Mouse (Mus musculus): ENCODE measurements around the gene Cdk5r2.

The Cdk5r2 gene

DNA sequence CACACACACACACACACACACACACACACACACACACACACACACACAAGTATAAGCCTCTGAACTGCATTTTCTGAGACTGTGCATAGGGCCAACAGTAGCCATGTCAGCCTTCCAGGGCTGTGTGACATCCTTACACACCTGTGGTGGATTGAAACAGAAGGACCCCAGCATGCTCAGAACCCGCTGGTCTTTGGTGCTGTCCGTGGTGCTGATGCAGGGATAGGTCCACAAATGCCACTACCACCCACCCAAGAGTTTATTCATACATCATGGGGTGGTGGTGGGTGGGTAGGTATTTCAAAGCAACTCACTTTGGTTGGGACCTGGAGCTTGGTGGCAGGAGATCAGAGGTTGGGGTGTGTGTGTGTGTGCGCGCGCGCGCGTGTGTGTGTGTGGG, 36.8 kb downstream of the Cdk5r2 start:
- no peak for DNase-seq (ENCODE audit: low spot score in 2 of 2)

DNA sequence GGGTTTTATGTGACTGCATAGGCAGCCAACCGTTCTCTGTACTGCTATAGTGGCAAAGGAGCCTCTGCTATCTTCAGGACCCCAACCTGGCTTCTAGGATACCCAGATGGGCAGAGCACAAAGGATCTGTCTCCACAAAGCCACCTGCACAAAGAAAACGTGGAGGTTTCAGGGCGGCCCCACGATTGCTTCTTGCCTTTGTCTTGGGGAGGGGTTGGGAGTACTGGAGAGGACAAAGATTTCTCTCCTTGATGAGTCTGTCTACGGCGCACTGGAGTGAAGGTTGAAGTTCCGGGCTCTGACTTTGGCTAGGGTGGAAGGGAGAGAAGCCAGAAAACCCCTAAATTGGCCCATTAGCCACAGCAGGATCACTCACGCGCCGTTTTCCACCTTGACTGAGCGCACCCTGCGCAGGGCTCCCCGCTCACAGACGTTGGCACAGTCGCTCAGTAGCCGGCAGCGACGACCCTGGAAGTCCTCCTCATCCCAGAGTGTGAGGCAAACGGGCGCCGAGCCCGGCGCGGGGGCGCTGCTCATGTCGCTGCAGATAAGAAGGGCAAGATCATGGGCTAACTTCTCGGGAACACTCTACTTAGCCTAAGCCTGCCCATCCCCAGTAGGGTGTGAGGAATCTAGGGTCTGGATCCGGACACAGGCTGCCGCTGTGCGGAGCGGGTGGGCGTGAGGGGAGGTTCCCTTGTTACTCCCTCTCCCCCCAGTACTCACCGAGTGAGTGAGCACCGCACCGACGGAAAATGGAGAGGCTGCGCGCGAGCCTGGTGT, 37.8 kb downstream of the Cdk5r2 start:
- no peak for DNase-seq (ENCODE audit: low spot score in 2 of 2)

DNA sequence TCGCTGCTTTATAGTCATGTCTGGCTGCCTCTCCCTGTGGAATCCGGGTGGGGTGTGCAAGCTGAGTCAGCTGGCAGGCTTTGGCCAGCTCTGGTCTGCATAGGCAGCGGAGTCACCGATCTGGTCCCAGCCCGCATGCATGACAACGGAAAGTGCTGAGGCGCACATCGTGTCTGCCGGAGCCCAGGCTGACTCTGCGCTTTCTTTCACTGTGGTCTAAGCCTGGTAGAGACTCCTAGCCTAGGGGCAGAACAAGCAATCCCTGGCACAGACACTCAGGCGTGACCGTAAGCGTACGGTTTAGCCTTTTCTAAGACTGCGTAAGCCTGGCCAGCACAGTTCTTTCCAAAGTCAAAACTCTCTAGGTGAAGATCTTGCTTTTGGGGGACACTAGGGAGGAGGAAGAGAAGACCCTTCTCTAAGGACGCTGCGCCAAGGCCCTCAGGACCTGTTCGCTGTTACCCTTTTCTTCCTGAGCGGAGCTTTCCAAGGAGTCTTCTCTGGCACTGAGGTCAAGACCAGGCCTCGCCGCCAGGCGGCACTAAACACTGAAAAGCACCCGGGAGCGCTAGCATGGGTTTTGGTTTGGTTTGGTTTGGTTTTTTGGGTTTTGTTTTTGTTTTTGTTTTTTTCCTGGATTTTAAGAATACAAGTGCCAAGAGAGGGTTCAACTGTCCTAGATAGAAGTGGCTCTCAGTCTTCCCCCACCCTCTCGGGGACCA, 38.6 kb downstream of the Cdk5r2 start, which contains the start of gene Cryba2:
Cryba2 (minus strand) TSS at position 10 of the 722 bp plus-strand sequence.
- DNase-seq (ENCODE audit: low spot score in 2 of 2): no peak

DNA sequence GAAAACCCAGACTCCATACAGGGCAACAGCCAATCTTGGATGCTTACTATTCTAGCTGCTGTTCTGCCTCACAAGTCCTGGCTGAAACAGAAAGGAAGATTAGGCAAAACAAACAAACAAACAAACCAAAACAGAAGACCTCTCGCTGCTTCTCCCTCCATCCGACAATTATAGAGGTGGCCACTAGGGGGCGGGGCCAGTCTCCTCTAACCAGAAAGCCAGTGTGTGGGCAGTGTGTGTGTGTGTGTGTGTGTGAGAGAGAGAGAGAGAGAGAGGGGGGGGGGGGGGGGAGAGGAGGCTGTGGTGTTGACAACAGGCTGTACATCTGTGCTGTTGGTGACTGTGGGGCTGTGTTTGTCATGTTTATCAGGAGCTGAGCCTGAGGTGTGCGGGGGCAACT, 40.2 kb downstream of the Cdk5r2 start:
- DNase-seq (ENCODE audit: low spot score in 2 of 2): peak; percentile 13 to 49

DNA sequence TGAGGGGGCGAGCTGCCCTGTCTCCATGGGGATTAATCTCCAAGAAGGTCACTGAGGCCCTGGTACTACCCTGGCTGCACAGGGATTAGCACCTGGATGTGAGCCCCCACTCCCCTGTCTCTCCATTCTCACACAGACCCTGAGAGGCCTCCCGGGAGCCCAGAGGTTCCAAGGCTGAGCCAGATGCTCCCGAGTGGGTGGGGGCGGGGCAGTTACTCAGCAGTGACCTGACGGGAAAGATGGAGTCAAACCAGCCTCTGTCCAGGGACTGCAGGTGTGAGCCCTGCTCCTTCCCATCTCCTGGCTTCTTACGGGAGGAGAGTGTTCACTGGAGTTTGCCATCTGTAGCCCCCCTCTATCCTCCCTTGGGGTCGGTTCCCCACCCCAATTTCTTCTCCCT, 43.2 kb downstream of the Cdk5r2 start:
- no peak for DNase-seq (ENCODE audit: low spot score in 2 of 2)

DNA sequence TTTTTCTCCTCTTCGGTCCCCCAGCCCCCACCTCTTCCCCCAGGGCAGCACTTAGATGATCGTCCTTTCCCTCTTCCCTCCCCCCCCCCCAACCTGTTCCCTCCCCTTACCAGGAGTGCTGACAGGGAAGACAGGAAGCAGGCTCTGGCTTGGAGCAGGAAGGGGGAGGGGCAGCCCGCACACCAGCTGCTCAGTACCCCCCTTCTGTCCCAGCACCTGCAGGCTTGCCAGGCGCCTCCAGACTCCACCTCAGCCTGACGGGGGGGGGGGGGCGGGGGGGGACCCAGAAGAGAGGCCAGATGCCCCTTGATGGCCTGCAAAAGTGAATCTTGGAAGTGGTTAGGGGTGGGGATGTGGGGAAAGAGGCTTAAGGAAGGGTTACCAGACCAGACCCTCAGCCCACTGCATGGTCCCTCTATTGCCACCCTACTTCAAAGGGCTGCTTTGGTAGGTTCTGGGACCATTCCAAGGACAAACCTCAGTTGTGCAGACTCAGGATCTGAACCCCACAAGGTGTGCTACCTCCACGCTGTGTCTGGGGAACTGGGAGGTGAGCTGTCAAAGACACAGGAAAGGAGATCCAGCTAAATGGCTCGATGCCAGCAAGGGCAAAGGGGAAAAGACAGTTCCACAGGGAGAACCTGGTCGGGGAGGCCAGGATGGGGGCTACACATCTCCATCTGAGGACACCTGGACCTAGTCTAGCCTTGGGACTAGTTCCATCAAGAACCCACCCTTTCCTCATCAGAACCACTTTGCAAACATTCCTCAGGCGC, 44.1 kb downstream of the Cdk5r2 start:
- DNase-seq (ENCODE audit: low spot score in 2 of 2): no peak

DNA sequence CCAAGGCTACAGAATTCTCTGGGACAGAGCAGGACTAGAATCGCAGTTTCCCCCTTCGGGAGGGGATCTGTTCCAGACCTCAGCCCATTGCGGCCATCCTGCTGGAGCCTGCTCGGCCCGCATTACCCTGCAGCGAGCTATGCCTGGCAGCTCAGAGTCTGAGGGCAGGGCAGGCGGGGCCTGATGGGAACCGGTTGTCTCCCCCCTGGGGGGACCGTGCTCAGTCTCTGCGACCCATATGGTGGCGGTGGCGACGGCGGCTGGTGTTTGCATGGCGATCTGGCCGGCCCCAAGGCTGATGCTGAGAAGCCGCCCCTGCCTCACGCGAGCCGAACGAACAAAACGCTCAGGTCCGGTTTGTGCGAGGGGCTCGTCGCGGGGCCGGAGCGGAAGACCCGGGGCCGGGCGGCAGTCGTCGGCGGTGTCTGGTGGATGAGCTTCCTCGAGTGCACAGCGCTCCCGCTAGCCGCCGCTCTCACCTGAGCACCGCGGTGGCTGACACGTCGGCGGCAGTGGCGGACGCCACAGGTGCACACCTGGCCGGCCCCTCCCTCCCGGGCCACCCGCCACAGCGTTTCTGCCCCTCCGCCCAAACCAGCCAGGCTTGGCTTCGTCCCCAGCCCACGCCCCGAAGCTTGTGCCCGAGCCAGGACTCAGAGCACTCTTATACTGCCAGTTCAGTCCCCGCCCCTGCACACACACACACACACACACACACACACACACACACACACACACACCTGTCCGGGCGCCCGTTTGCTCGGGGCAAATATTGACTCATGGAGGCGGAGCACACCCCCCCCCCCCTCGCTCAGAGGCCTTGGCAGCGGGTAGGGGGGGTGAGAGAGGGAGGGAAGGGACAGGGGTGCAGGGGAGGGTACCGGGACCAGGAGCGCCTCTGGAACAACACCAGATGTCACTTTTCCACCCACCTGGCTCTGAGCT, 45.9 kb downstream of the Cdk5r2 start:
- no peak for DNase-seq (ENCODE audit: low spot score in 2 of 2)

DNA sequence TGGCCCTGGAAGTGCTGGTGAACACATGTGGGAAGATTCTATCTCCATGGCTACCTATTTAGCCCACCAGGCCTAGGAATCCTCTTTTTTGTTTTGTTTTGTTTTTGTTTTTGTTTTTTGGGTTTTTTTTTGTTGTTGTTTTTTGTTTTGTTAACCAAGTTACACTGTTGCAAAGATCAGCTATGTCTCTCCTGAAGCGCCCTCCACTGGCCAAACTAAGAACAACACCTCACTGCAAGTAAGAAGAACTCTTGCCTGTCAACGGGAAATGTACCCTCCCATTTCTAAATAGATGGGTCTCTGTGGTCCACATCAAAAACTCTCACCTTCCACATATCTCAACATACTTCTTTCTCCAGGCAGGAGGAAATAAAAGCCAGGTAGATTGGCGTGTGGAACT, 47.0 kb downstream of the Cdk5r2 start:
- peak; percentile 14 to 41 for DNase-seq (ENCODE audit: low spot score in 2 of 2)

DNA sequence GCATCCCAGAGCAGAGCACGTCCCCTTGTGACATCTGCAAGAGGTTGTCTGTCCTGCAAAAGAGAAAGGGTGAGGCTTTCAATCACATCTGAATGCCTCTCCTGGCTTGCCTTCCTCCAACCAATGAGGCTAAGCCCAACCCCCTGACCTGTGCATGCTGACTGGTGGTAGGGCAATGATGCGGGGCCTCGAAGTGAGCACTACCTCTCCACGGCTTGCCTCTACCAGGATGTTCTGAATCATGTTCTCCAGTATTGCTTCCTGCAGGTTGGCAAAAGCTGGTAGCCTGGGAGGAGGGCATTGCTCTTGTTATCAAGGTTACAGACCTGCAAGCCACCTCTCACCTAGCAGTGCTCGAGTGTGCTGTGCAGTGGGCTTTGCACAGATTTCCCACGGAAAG, 47.5 kb downstream of the Cdk5r2 start:
- DNase-seq (ENCODE audit: low spot score in 2 of 2): no peak

Measured in natural killer cell, adult 2 months (primary cell).